Mouse (Mus musculus): ENCODE data around the gene Nisch. TPM values are rescaled to one million over a fixed set of nuclear protein-coding genes. Genes with fewer than 3 reads are reported as not detected.

The Nisch gene
- polyA plus RNA-seq, 1 experiment from 2014 or later, result 291 TPM

DNA sequence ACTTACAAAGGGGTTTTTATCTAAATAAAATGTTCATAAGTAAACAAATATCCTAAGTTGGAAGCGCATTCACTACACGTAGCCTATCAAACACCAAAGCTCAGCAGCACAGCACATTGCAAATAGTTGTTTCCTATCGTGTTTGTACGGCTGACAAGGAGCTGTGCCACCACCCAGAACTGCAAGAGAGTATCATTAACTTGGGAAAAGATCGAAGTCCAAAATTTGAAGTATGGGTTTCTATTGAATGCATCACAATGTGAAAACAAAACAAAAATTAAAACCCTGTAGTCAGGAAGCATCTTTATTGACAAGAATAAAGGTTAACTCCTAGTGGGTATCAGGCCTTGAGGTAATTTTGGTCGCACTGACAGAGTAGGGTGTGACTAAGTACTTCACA is 31.6 kb upstream of the Nisch start:
- Histone ChIP-seq H3K4me1 (ENCODE audit: control insufficient read depth, insufficient read depth, low read length) (peaks cover 13% of the 10 kb centered on the region; the same call in 1 of the 2 replicates), H3K9ac (ENCODE audit: low read length) (no peak overlapping the region), H3K27me3 (ENCODE audit: control insufficient read depth, insufficient read depth, low read length) (no peaks in the 10 kb centered on the region), H3K36me3 (ENCODE audit: control insufficient read depth, insufficient read depth, low read length) (no peaks in the 10 kb centered on the region), H3K27ac (ENCODE audit: low read length) (no peak overlapping the region), H3K4me2 (ENCODE audit: low read depth, low read length) (no peak overlapping the region), H3K9me3 (replicated peaks; ENCODE audit: control insufficient read depth, low read length) (no peaks in the 10 kb centered on the region), H3K4me3 (replicated peaks; ENCODE audit: low read length) (no peak overlapping the region)
- no peak for ATAC-seq (ENCODE audit: insufficient read depth, low FRiP score)
- 84% methylated on average over 6 of the region's 6 CpGs for WGBS

DNA sequence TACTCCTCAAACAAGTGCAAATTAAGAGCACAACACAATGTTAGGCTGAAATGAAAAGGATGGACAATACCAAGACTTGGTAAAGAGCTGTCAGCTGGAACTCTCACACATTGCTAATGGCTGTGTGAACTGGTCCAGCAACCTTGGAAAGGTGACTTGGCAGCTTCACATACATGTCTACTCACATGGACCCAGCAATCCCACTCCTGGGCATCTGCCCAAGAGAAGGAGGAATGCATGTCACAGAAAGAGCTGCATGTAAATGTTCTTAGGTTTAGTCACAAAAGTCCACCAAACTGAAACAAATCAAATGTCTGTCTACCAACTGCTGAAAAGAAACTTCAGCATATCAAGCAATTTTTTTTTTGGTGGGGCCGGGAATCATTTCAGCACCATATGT is 29.2 kb upstream of the Nisch start:
- Histone ChIP-seq H3K4me3 (replicated peaks; ENCODE audit: low read length) (no peak overlapping the region), H3K36me3 (ENCODE audit: control insufficient read depth, insufficient read depth, low read length) (no peaks in the 10 kb centered on the region), H3K27me3 (ENCODE audit: control insufficient read depth, insufficient read depth, low read length) (no peaks in the 10 kb centered on the region), H3K27ac (ENCODE audit: low read length) (no peak overlapping the region), H3K9me3 (replicated peaks; ENCODE audit: control insufficient read depth, low read length) (no peaks in the 10 kb centered on the region), H3K9ac (ENCODE audit: low read length) (no peak overlapping the region), H3K4me1 (ENCODE audit: control insufficient read depth, insufficient read depth, low read length) (0 out of 2 replicates have a peak, but pooled peaks cover 5% of the 10 kb centered on the region), H3K4me2 (ENCODE audit: low read depth, low read length) (no peak overlapping the region)
- no peak for ATAC-seq (ENCODE audit: insufficient read depth, low FRiP score)
- WGBS, result 80% methylated on average over 1 of the region's 1 CpGs

DNA sequence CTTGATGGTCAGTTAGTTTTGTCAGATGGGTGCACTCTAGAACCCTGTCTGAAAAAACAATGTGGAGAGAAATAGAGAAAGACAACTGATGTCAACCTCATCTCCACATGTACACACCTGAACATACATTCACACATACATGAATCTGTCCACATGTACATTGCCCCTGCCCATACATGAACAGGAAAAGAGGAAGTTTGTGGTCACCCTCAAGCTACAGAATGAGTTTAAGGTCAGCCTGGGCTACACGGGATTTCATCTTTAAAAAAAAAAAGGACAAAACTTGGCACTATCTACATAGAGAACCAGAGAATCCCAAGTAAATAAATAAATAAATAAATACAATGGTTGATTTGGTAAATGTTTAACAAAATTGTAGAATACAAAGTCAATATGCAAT is 28.0 kb upstream of the Nisch start:
- H3K27ac ChIP-seq (ENCODE audit: low read length), result no peak overlapping the region
- no peak overlapping the region for H3K4me2 ChIP-seq (ENCODE audit: low read depth, low read length)
- no peaks in the 10 kb centered on the region for H3K36me3 ChIP-seq (ENCODE audit: control insufficient read depth, insufficient read depth, low read length)
- 75% methylated on average over 1 of the region's 1 CpGs for WGBS
- no peak overlapping the region for H3K4me3 ChIP-seq (replicated peaks; ENCODE audit: low read length)
- H3K9ac ChIP-seq (ENCODE audit: low read length), result no peak overlapping the region
- ATAC-seq (ENCODE audit: insufficient read depth, low FRiP score), result no peak
- H3K4me1 ChIP-seq (ENCODE audit: control insufficient read depth, insufficient read depth, low read length), result no peaks in the 10 kb centered on the region
- no peaks in the 10 kb centered on the region for H3K9me3 ChIP-seq (replicated peaks; ENCODE audit: control insufficient read depth, low read length)
- H3K27me3 ChIP-seq (ENCODE audit: control insufficient read depth, insufficient read depth, low read length), result no peaks in the 10 kb centered on the region

DNA sequence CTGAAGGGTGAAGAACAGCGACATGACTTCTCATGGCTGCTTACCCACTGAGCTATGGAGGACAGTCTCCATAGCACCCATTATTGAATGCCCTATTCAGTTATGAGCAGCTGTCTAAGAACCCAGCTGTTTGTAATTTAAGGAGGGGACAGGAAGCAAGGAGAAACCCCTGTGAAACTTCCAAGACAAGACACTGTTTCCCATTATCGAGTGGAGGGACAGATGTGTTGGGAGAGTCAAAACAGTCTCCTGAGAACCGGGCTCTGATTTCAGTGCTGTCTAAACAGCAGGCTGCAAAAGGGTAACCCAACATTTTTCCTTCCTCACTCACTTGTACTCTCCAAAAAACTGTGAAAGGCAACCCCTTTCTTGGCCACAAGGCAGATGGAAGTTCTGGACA is 23.8 kb upstream of the Nisch start:
- no peak overlapping the region for H3K9ac ChIP-seq (ENCODE audit: low read length)
- no peaks in the 10 kb centered on the region for H3K4me1 ChIP-seq (ENCODE audit: control insufficient read depth, insufficient read depth, low read length)
- H3K27me3 ChIP-seq (ENCODE audit: control insufficient read depth, insufficient read depth, low read length), result no peaks in the 10 kb centered on the region
- no peak overlapping the region for H3K4me3 ChIP-seq (replicated peaks; ENCODE audit: low read length)
- 60% methylated on average over 3 of the region's 3 CpGs for WGBS
- H3K9me3 ChIP-seq (replicated peaks; ENCODE audit: control insufficient read depth, low read length), result no peaks in the 10 kb centered on the region
- H3K36me3 ChIP-seq (ENCODE audit: control insufficient read depth, insufficient read depth, low read length), result no peaks in the 10 kb centered on the region; the same call in 1 of the 2 replicates
- ATAC-seq (ENCODE audit: insufficient read depth, low FRiP score), result no peak
- H3K27ac ChIP-seq (ENCODE audit: low read length), result no peak overlapping the region
- H3K4me2 ChIP-seq (ENCODE audit: low read depth, low read length), result no peak overlapping the region

DNA sequence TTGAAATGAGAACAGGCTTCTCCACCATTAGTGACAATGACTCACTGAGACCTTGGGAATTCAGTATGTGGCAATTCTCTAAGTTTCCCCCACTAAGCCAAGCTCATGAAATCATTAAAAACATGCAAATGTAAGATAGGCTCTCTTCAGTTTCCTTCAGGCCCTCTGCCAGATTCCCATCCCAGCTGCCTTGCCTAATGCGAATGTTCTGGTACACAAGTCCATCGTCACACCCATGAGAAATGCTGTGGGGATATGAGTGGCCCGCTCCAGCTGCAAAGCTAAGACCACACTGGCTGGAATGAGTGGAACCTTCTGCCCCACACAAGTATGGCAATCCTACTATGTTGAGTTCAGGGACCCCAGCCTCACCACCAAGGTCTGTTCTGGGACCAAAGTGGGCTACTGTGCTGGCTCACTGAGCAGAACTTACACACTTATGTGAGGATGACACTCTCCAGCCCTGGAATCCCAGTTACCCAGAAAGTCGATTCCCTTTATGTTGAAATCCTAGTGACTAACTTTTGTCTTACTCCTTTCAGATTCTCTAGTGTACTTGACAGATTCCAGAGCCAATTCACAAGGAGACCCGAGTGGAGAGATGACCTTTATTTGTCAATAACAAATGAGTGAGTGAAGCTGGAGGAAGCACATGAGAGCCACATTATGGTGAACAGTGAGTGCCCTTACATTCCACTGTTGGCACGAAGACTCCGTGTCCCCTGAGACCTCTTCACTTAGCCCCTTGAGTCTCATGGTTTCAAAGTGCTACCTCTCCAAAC is 20.5 kb upstream of the Nisch start:
- H3K9ac ChIP-seq (ENCODE audit: low read length), result no peak overlapping the region
- 78% methylated on average over 7 of the region's 7 CpGs for WGBS
- no peaks in the 10 kb centered on the region; the same call in 1 of the 2 replicates for H3K36me3 ChIP-seq (ENCODE audit: control insufficient read depth, insufficient read depth, low read length)
- H3K4me2 ChIP-seq (ENCODE audit: low read depth, low read length), result no peak overlapping the region
- no peak overlapping the region for H3K4me3 ChIP-seq (replicated peaks; ENCODE audit: low read length)
- H3K27me3 ChIP-seq (ENCODE audit: control insufficient read depth, insufficient read depth, low read length), result no peaks in the 10 kb centered on the region
- no peak for ATAC-seq (ENCODE audit: insufficient read depth, low FRiP score)
- H3K9me3 ChIP-seq (replicated peaks; ENCODE audit: control insufficient read depth, low read length), result no peaks in the 10 kb centered on the region
- no peaks in the 10 kb centered on the region for H3K4me1 ChIP-seq (ENCODE audit: control insufficient read depth, insufficient read depth, low read length)
- H3K27ac ChIP-seq (ENCODE audit: low read length), result no peak overlapping the region

DNA sequence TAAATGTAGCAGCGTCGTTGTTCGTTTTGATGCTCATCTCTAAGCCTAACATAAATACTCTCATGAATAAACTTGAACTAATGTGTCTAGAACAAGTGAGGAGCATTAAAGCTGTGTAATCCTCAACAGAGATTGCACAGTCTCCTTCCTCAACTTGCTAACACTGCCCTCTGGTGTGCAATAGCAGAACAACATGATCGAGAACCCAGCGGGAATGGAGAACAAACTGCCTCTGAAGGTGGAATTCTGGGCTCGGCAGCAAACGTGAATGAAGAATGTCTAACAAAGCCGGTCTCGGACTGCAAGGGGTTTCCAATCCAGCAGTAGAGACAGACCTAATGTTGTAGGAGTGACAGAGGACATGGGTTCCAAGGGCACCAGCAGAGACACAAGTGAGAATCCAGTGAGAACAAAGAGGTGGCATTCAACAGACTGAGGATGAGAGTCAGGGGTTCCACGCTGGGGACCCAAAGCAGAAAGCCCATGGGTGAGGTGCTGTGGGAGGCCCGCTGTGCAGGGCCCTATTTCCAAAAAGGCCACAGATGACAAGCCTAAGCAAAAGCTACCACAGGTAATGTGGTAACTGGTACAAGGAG is 17.3 kb upstream of the Nisch start:
- H3K4me2 ChIP-seq (ENCODE audit: low read depth, low read length), result no peak overlapping the region
- no peaks in the 10 kb centered on the region for H3K27me3 ChIP-seq (ENCODE audit: control insufficient read depth, insufficient read depth, low read length)
- no peaks in the 10 kb centered on the region for H3K9me3 ChIP-seq (replicated peaks; ENCODE audit: control insufficient read depth, low read length)
- H3K36me3 ChIP-seq (ENCODE audit: control insufficient read depth, insufficient read depth, low read length), result no peaks in the 10 kb centered on the region; the same call in 1 of the 2 replicates
- 0 out of 2 replicates have a peak, but pooled peaks have one; percentile 48 for ATAC-seq (ENCODE audit: insufficient read depth, low FRiP score)
- H3K4me1 ChIP-seq (ENCODE audit: control insufficient read depth, insufficient read depth, low read length), result no peaks in the 10 kb centered on the region
- H3K27ac ChIP-seq (ENCODE audit: low read length), result no peak overlapping the region
- 10% methylated on average over 11 of the region's 11 CpGs for WGBS
- H3K9ac ChIP-seq (ENCODE audit: low read length), result 0 out of 2 replicates have a peak overlapping the region, but pooled peaks have one; percentile 4
- H3K4me3 ChIP-seq (replicated peaks; ENCODE audit: low read length), result no peak overlapping the region

DNA sequence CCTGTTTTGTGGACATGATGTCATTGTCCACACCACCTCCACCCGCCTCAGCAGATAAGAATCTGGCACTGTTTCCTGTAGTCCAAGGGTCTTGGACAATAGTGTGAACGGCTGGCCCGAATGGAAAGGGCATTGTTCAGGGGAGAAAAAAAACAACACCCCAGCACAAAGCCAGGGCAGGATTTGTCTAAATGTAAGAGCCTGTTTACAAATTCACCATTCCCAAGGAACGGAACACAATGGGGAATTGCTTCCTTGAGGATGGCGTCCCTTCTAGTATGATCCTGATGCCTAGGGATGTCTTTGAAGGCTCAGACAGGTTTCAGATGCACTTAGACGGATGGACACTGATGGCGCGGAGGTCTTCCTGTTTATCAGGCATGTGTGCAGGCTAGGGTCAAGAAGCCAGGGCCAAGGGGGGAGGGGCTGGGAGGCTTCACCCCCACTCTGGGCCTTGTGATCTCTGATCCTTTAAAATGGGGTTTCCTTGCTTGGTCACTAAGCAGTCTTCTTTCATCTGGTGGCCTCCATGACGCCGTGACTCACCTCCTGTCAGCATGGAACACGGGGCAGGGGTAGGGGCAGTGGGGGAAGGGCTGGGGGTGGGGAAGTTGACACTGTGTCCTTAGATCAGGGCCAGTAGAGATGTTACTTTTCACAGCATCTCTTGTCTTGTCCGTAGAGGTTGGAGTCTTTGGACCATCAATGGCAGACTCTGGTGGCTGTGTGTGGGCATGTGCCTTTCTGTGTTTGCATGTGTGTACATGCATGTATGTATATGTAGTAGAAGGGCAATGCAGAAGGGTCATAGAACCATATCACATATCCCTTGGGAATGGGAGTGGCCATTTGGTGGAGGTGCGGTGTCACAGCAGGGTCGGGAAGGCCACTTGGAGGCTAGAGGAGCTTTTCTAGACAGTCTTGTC is 16.6 kb upstream of the Nisch start:
- no peaks in the 10 kb centered on the region for H3K36me3 ChIP-seq (ENCODE audit: control insufficient read depth, insufficient read depth, low read length)
- ATAC-seq (ENCODE audit: insufficient read depth, low FRiP score), result 0 out of 2 replicates have a peak, but pooled peaks have one; percentile 11
- no peak overlapping the region for H3K9ac ChIP-seq (ENCODE audit: low read length)
- no peak overlapping the region for H3K27ac ChIP-seq (ENCODE audit: low read length)
- H3K27me3 ChIP-seq (ENCODE audit: control insufficient read depth, insufficient read depth, low read length), result no peaks in the 10 kb centered on the region
- no peaks in the 10 kb centered on the region for H3K4me1 ChIP-seq (ENCODE audit: control insufficient read depth, insufficient read depth, low read length)
- H3K9me3 ChIP-seq (replicated peaks; ENCODE audit: control insufficient read depth, low read length), result no peaks in the 10 kb centered on the region
- H3K4me2 ChIP-seq (ENCODE audit: low read depth, low read length), result no peak overlapping the region
- H3K4me3 ChIP-seq (replicated peaks; ENCODE audit: low read length), result no peak overlapping the region
- WGBS, result 75% methylated on average over 14 of the region's 14 CpGs

DNA sequence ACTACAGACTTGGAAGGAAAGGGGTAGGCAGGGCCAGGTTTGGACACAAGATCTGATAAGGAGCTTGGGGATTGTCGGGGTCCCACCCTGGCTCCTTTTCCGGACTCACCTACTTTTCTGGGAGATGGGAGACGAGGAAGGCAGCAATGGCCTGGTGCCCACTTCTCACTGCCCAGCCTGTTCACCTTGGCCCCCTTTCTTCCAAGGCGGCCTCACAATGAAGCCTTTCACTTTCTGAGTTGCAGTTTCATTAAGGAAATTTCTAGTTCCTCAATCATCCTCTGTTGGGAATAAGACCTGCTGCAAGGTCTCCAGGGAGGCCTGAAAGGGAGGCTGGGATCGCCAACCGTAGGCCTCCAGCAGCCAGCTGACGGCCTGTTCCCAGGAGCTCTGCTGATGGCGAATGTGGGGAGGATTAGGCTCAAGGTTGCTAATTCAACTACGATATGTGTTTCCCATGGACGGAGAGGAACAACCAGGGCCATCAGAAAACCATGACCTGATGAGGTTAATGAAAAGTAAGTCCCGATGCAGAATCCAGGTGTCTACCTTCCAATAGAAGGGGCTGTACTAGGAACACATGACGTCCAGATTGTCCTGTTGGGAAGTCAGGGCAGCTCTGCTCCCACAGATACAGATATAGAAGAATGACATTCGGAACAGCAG is 15.8 kb upstream of the Nisch start:
- H3K36me3 ChIP-seq (ENCODE audit: control insufficient read depth, insufficient read depth, low read length), result no peaks in the 10 kb centered on the region
- no peak overlapping the region for H3K4me3 ChIP-seq (replicated peaks; ENCODE audit: low read length)
- H3K9ac ChIP-seq (ENCODE audit: low read length), result 0 out of 2 replicates have a peak overlapping the region, but pooled peaks have one; percentile 11
- H3K4me1 ChIP-seq (ENCODE audit: control insufficient read depth, insufficient read depth, low read length), result no peaks in the 10 kb centered on the region
- no peaks in the 10 kb centered on the region for H3K9me3 ChIP-seq (replicated peaks; ENCODE audit: control insufficient read depth, low read length)
- no peak for ATAC-seq (ENCODE audit: insufficient read depth, low FRiP score)
- no peak overlapping the region for H3K4me2 ChIP-seq (ENCODE audit: low read depth, low read length)
- 84% methylated on average over 13 of the region's 13 CpGs for WGBS
- H3K27me3 ChIP-seq (ENCODE audit: control insufficient read depth, insufficient read depth, low read length), result no peaks in the 10 kb centered on the region
- no peak overlapping the region for H3K27ac ChIP-seq (ENCODE audit: low read length)
